ENCODE assay signal across 17 mouse cellular contexts in the genomic region with DNA sequence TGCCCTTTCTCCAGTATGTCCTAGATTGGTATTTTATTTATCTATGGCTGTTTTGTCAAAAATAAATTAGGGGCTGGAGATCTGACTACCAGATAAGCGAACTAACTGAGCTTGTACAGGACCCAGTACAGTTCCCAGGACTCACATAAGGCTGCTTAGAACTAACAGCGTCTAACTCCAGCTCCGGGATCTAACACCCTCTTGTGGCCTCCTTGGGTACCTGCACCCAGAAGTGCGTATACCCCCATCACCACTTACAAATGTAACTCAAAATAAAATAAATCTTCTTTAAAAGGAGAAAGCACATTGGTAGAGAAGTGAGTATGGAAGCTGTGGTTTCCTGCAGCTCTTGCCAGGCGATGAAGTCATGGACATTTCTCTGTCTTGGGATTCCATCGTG.
"Had no signal": no experiment of that assay in that cellular context is flagged by ENCODE, and none has a peak within 500 bp of the region (broad histone marks: within the 10 kb centered on the region; RNA-seq: fewer than 3 reads in every experiment).

No protein-coding gene starts in this region.

- DNase-seq: lung, adult 18-20 months; lung, embryonic 14.5 days; lung, postnatal 10 days; lung, postnatal 4 days; midbrain, embryonic 14.5 days; right cerebral cortex, postnatal 14 days; thymus, adult 2 months; thymus, postnatal 25 days; thymus, postnatal 4 days had no signal

- H3K36me3 ChIP-seq: midbrain, embryonic 10.5 days; midbrain, embryonic 12.5 days; neural tube, embryonic 13.5 days; neural tube, embryonic 15.5 days; stomach, embryonic 15.5 days had no signal

- H3K27ac ChIP-seq: midbrain, embryonic 10.5 days; midbrain, embryonic 12.5 days; neural tube, embryonic 13.5 days; neural tube, embryonic 15.5 days; stomach, embryonic 15.5 days; stomach, postnatal 0 days had no signal

- H3K4me2 ChIP-seq: lung, embryonic 14.5 days; midbrain, embryonic 12.5 days; neural tube, embryonic 13.5 days; neural tube, embryonic 15.5 days; stomach, embryonic 15.5 days had no signal

- H3K27me3 ChIP-seq: midbrain, embryonic 12.5 days; neural tube, embryonic 13.5 days; stomach, embryonic 15.5 days had no signal

- ATAC-seq: midbrain, embryonic 16.5 days had no signal

- H3K9me3 ChIP-seq: midbrain, embryonic 10.5 days; midbrain, embryonic 12.5 days; neural tube, embryonic 13.5 days; neural tube, embryonic 15.5 days; stomach, embryonic 15.5 days had no signal

- H3K9ac ChIP-seq: lung, embryonic 14.5 days; midbrain, embryonic 12.5 days; neural tube, embryonic 13.5 days; neural tube, embryonic 15.5 days; stomach, embryonic 15.5 days had no signal

- H3K4me3 ChIP-seq: midbrain, embryonic 10.5 days; midbrain, embryonic 12.5 days; myocyte; neural tube, embryonic 13.5 days; neural tube, embryonic 15.5 days; stomach, embryonic 15.5 days had no signal
